Mouse (Mus musculus) heart, postnatal 0 days (tissue): ENCODE data around the gene Kremen2. TPM values are rescaled to one million over a fixed set of nuclear protein-coding genes. Genes with fewer than 3 reads are reported as not detected.

Source experiments
- ATAC-seq: fragments of 200-750 bp; cut with Nextera tagmentation; 2 replicates; pipeline ENCODE4 v1.8.0; 2017; ENCODE audit warnings: low read depth, moderate number of reproducible peaks, moderate library complexity; ENCODE audit not compliant: insufficient read depth
- DNase-seq: peaks from one replicate; pipeline ENCODE4 v3.0.0-alpha.2; 2016; ENCODE audit warnings: low spot score
- H3K27ac ChIP-seq: fragments of 300-500 bp; sonication (generic); 2 replicates; pipeline ENCODE4 v1.5.1; 2014; ENCODE audit warnings: low read depth, mild to moderate bottlenecking
- H3K27me3 ChIP-seq: fragments of 300-500 bp; sonication (generic); 2 replicates; pipeline ENCODE4 v1.6.1; 2014; ENCODE audit warnings: low read length, mixed read lengths; ENCODE audit not compliant: control insufficient read depth, insufficient read depth
- H3K36me3 ChIP-seq: fragments of 300-500 bp; sonication (generic); replicated peaks from 2 replicates; pipeline ENCODE4 v1.6.1; 2014; ENCODE audit warnings: low read length, mixed read lengths; ENCODE audit not compliant: control insufficient read depth, insufficient read depth
- H3K4me1 ChIP-seq: fragments of 300-500 bp; sonication (generic); 2 replicates; pipeline ENCODE4 v1.6.1; 2014; ENCODE audit warnings: antibody characterized with exemption; ENCODE audit not compliant: control insufficient read depth, insufficient read depth
- H3K4me2 ChIP-seq: fragments of 300-500 bp; sonication (generic); 2 replicates; pipeline ENCODE4 v1.6.1; 2014; ENCODE audit warnings: low read depth, mild to moderate bottlenecking, low read length, moderate library complexity
- H3K4me3 ChIP-seq: fragments of 300-500 bp; sonication (generic); 2 replicates; pipeline ENCODE4 v1.5.1; 2014; ENCODE audit warnings: low read depth, low read length
- H3K9ac ChIP-seq: fragments of 300-500 bp; sonication (generic); replicated peaks from 2 replicates; pipeline ENCODE4 v1.6.1; 2014; ENCODE audit warnings: low read depth, low read length, mixed read lengths
- H3K9me3 ChIP-seq: fragments of 300-500 bp; sonication (generic); replicated peaks from 2 replicates; pipeline ENCODE4 v1.6.1; 2016; ENCODE audit warnings: low read length; ENCODE audit not compliant: control insufficient read depth
- CTCF ChIP-seq: IDR thresholded peaks from 2 replicates; pipeline ENCODE4 v1.5.1; 2016; ENCODE audit warnings: antibody characterized with exemption, control low read depth, low read depth
- EP300 ChIP-seq: IDR thresholded peaks from 2 replicates; pipeline ENCODE4 v1.6.1; 2016; ENCODE audit warnings: antibody characterized with exemption, low read depth
- WGBS: fragments of 180-500 bp; shearing (Covaris S2); extraction: QIAGEN DNeasy Blood & Tissue Kit; methylation state at CpG from one replicate; pipeline ENCODE4 v1.1.7; 2014; 5-methylcytosine and 5-hydroxymethylcytosine counted together
- polyA plus RNA-seq: library from polyadenylated mRNA; unstranded; fragments of >200 nt; fragmentation: Nextera tagmentation; extraction: Ambion mirVana; gene quantifications from 2 replicates; pipeline ENCODE4 v1.2.1, GENCODE M21; 2015
- total RNA-seq: library from RNA; depleted of rRNA; stranded (reverse); fragments of >200 nt; gene quantifications from 2 replicates; pipeline ENCODE4 v1.2.3, GENCODE M21; 2014; ENCODE audit warnings: low replicate concordance

Gene Kremen2
- total and polyA plus RNA-seq, 2 experiments from 2014 or later, result not detected

GRCm38 (mm10) chr17:23788973-23789372 lies 43.3 kb upstream of the Kremen2 start:
- Histone ChIP-seq H3K4me2 (no peak overlapping the region), H3K27ac (no peak overlapping the region), H3K9ac (no peak overlapping the region), H3K4me1 (peaks cover 27% of the 10 kb centered on the region), H3K36me3 (no peaks in the 10 kb centered on the region), H3K4me3 (no peak overlapping the region), H3K27me3 (no peaks in the 10 kb centered on the region), H3K9me3 (no peaks in the 10 kb centered on the region)
- WGBS, result 83% methylated on average over 4 of the region's 4 CpGs
- no peak for TF ChIP-seq CTCF
- TF ChIP-seq EP300, result no peak
- no peak for DNase-seq
- ATAC-seq, result no peak

DNA sequence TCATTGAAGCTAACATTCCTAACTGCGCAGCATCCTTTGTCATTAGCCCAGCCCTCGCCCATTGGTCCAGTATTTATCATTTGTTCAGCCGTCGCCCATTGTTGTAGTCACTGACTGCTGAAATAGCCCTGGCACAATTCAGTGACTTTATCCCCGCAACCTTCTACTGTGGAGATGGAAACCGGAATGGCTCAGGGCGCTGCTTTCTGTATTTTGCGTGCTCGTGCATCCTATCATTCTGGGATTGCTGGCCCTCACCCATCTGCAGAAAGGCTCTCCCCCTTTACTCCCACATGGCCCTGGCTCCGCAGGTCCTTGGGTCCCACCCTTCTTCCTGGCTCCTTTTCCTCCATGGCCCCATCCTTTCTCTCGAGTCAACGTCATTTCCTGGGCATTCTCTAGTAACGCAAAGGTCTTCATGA lies 40.9 kb upstream of the Kremen2 start:
- Histone ChIP-seq H3K27ac (no peak overlapping the region), H3K4me3 (peak overlapping the region; percentile 47), H3K27me3 (no peaks in the 10 kb centered on the region), H3K36me3 (no peaks in the 10 kb centered on the region), H3K4me1 (peaks cover 27% of the 10 kb centered on the region), H3K9ac (0 out of 2 replicates have a peak overlapping the region, but pooled peaks have one; percentile 32), H3K9me3 (no peaks in the 10 kb centered on the region), H3K4me2 (peak overlapping the region; percentile 77)
- DNase-seq (no peak), ATAC-seq (no peak)
- no peak for TF ChIP-seq EP300
- no peak for TF ChIP-seq CTCF
- 18% methylated on average over 13 of the region's 13 CpGs for WGBS

GRCm38 (mm10) chr17:23785561-23786471 lies 40.2 kb upstream of the Kremen2 start, which contains the start of gene Flywch2:
Flywch2 (minus strand) TSS chr17:23786081.
- Histone ChIP-seq H3K27me3 (no peaks in the 10 kb centered on the region), H3K27ac (no peak within 1 kb of the TSS), H3K4me3 (peak within 1 kb of the TSS; percentile 47), H3K9me3 (no peaks in the 10 kb centered on the region), H3K4me1 (peaks cover 24% of the 10 kb centered on the region), H3K36me3 (no peaks in the 10 kb centered on the region), H3K4me2 (peak within 1 kb of the TSS; percentile 77), H3K9ac (peak within 1 kb of the TSS; percentile 32; the same call in 1 of the 2 replicates)
- 5% methylated on average over 43 of the region's 43 CpGs for WGBS
- TF ChIP-seq CTCF (no peak), EP300 (no peak)
- peak; percentile 62 for DNase-seq
- ATAC-seq, result peak; percentile 33; the same call in 1 of the 2 replicates

- Histone ChIP-seq H3K9ac (no peak overlapping the region), H3K27ac (no peak overlapping the region), H3K4me3 (no peak overlapping the region), H3K9me3 (no peaks in the 10 kb centered on the region), H3K4me1 (peaks cover 12% of the 10 kb centered on the region; the same call in 1 of the 2 replicates), H3K27me3 (no peaks in the 10 kb centered on the region), H3K4me2 (no peak overlapping the region), H3K36me3 (no peaks in the 10 kb centered on the region)
- TF ChIP-seq EP300 (no peak), CTCF (no peak)
- no peak for ATAC-seq
- no peak for DNase-seq
These were observed 37.7 kb upstream of the Kremen2 start for GRCm38 (mm10) chr17:23783352-23783751.

DNA sequence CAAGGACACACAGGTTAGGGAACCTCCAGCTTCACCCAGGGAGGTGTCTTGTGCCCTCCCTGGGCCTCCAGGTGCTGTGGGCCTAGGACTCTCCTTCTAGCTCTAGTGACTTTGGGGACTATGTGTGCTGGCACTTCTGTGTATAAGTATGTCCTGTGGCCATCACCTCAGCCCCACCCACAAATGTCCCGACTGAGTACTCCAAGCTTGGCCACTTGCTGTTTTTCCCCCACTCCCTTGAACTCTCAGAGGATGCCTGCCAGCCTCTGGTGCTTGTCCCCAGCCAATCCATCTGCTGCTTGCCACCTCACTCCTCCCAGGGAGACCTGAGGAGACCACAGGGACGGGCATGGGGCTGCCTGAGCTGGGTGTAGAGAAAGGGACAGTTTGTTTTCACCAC lies 32.8 kb upstream of the Kremen2 start:
- Histone ChIP-seq H3K27ac (no peak overlapping the region), H3K4me2 (no peak overlapping the region), H3K36me3 (no peaks in the 10 kb centered on the region), H3K27me3 (no peaks in the 10 kb centered on the region), H3K9me3 (no peaks in the 10 kb centered on the region), H3K9ac (no peak overlapping the region), H3K4me3 (no peak overlapping the region), H3K4me1 (no peaks in the 10 kb centered on the region)
- DNase-seq, result no peak
- WGBS, result 39% methylated on average over 2 of the region's 2 CpGs
- TF ChIP-seq EP300 (no peak), CTCF (no peak)
- ATAC-seq, result no peak
